Mouse (Mus musculus) left cerebral cortex, adult 9 months (tissue): ENCODE data around the gene Vmn1r61.

Experiments
- DNase-seq, 2 experiments: peaks; one replicate each; pipeline ENCODE4 v3.0.0; 2022; ENCODE audit warnings: low spot score in 2 of 2

Vmn1r61 gene

GRCm38 (mm10) chr7:5613195-5613594 lies at the start of gene Vmn1r61:
Gene Vmn1r61 (minus strand): TSS chr7:5613295.
- DNase-seq = no peak
